Mouse (Mus musculus): ENCODE measurements around the gene Lrrn4.

The Lrrn4 gene

GRCm38 (mm10) chr2:132880844-132881645, at the start of gene Lrrn4:
TSS of gene Lrrn4 (minus strand) at chr2:132880891.
- in situ Hi-C loops (cut with MboI, MseI), result no loop called here

- in situ Hi-C loops (cut with MboI, MseI), result no loop called here
These were observed 48.3 kb upstream of the Lrrn4 start for GRCm38 (mm10) chr2:132928999-132929398.

- in situ Hi-C loops (cut with MboI, MseI), result no loop called here
These were observed 47.2 kb upstream of the Lrrn4 start for GRCm38 (mm10) chr2:132927871-132928270.

- in situ Hi-C loops (cut with MboI, MseI), result no loop called here
These were observed 46.6 kb upstream of the Lrrn4 start for GRCm38 (mm10) chr2:132927298-132927697.

GRCm38 (mm10) chr2:132923290-132924085, 42.8 kb upstream of the Lrrn4 start:
- in situ Hi-C loops (cut with MboI, MseI), result no loop called here

- in situ Hi-C loops (cut with MboI, MseI), result no loop called here
These were observed 41.6 kb upstream of the Lrrn4 start for GRCm38 (mm10) chr2:132922076-132922873.

GRCm38 (mm10) chr2:132914785-132915184, 34.1 kb upstream of the Lrrn4 start:
- in situ Hi-C loops (cut with MboI, MseI), result no loop called here

GRCm38 (mm10) chr2:132906763-132907162, 26.1 kb upstream of the Lrrn4 start:
- in situ Hi-C loops (cut with MboI, MseI), result no loop called here

GRCm38 (mm10) chr2:132904961-132905360, 24.3 kb upstream of the Lrrn4 start:
- in situ Hi-C loops (cut with MboI, MseI), result no loop called here

- in situ Hi-C loops (cut with MboI, MseI), result no loop called here
These were observed 22.8 kb upstream of the Lrrn4 start for GRCm38 (mm10) chr2:132903498-132903897.

GRCm38 (mm10) chr2:132902056-132902455, 21.4 kb upstream of the Lrrn4 start:
- in situ Hi-C loops (cut with MboI, MseI), result no loop called here

GRCm38 (mm10) chr2:132901636-132902035, 20.9 kb upstream of the Lrrn4 start:
- in situ Hi-C loops (cut with MboI, MseI), result no loop called here

- in situ Hi-C loops (cut with MboI, MseI), result no loop called here
These were observed 19.9 kb upstream of the Lrrn4 start for GRCm38 (mm10) chr2:132900596-132900995.

GRCm38 (mm10) chr2:132898211-132898610, 17.5 kb upstream of the Lrrn4 start:
- in situ Hi-C loops (cut with MboI, MseI), result no loop called here

GRCm38 (mm10) chr2:132893826-132894225, 13.1 kb upstream of the Lrrn4 start:
- in situ Hi-C loops (cut with MboI, MseI), result no loop called here

- in situ Hi-C loops (cut with MboI, MseI), result no loop called here
These were observed 4.6 kb upstream of the Lrrn4 start for GRCm38 (mm10) chr2:132885312-132885711.

GRCm38 (mm10) chr2:132884303-132884967, 3.7 kb upstream of the Lrrn4 start:
- in situ Hi-C loops (cut with MboI, MseI), result no loop called here

GRCm38 (mm10) chr2:132879261-132880044, 1.2 kb downstream of the Lrrn4 start:
- in situ Hi-C loops (cut with MboI, MseI), result no loop called here

- in situ Hi-C loops (cut with MboI, MseI), result no loop called here
These were observed 3.7 kb downstream of the Lrrn4 start for GRCm38 (mm10) chr2:132876991-132877390.

- in situ Hi-C loops (cut with MboI, MseI), result no loop called here
These were observed 6.9 kb downstream of the Lrrn4 start for GRCm38 (mm10) chr2:132873657-132874326.
